In genomic region chr1:190728111-190728651, GRCm38 (mm10) we compare ENCODE assay signal across 12 mouse cellular contexts.
A peak's percentile ranks its signal among the peaks of the same experiment; 100 is the strongest.
DNase-seq lines count a peak whose midpoint lies in the region; ATAC-seq and TF ChIP-seq lines count a peak whose summit lies in the region.
"Had no signal": no experiment of that assay in that cellular context is flagged by ENCODE, and none has a peak within 500 bp of the region (broad histone marks: within the 10 kb centered on the region; RNA-seq: fewer than 3 reads in every experiment).

No protein-coding gene starts in this region.

- no peak for TF ChIP-seq CTCF in hindbrain, postnatal 0 days (IDR thresholded peaks at IDR 0.05; ENCODE audit: low read depth)

- H3K4me2 ChIP-seq in forebrain, embryonic 11.5 days (ENCODE audit: low read depth, low read length, severe bottlenecking) = peak overlapping the region; percentile 9; the same call in 1 of the 2 replicates
- H3K4me2 ChIP-seq in hindbrain, postnatal 0 days (ENCODE audit: low read depth, low read length) = no peak overlapping the region
- no peak overlapping the region for H3K4me2 ChIP-seq in midbrain, embryonic 14.5 days (ENCODE audit: low read length)

- DNase-seq in Muller cell, postnatal 12 days (ENCODE audit: inconsistent ontology term) = peak; percentile 82
- DNase-seq in forebrain, embryonic 11.5 days (ENCODE audit: low spot score) = no peak
- DNase-seq in hindbrain, postnatal 0 days (ENCODE audit: low spot score) = peak; percentile 52
- peak; percentile 65 for DNase-seq in midbrain, embryonic 14.5 days
- no peak for DNase-seq in limb, embryonic 10.5 days (ENCODE audit: low spot score)
- no peak for DNase-seq in heart, postnatal 10 days
- DNase-seq in embryo, embryonic 9.5 days (ENCODE audit: extremely low spot score) = no peak
- no peak for DNase-seq in spleen, postnatal 4 days (ENCODE audit: low spot score in 2 of 2)
- DNase-seq: gastrocnemius, postnatal 10 days; heart, postnatal 36 days; kidney, postnatal 25 days; liver had no signal

- peaks cover 20% of the 10 kb centered on the region; the same call in 1 of the 2 replicates for H3K4me1 ChIP-seq in forebrain, embryonic 11.5 days (replicated peaks; ENCODE audit: control insufficient read depth, insufficient read depth, low read length)
- H3K4me1 ChIP-seq in hindbrain, postnatal 0 days (ENCODE audit: insufficient read depth, low read length) = peaks cover 22% of the 10 kb centered on the region
- peaks cover 34% of the 10 kb centered on the region for H3K4me1 ChIP-seq in midbrain, embryonic 14.5 days (ENCODE audit: control insufficient read depth, insufficient read depth, low read length)
- 0 out of 2 replicates have a peak, but pooled peaks cover 3% of the 10 kb centered on the region for H3K4me1 ChIP-seq in limb, embryonic 10.5 days

- no peak overlapping the region for H3K9ac ChIP-seq in forebrain, embryonic 11.5 days (ENCODE audit: low read length)
- no peak overlapping the region for H3K9ac ChIP-seq in hindbrain, postnatal 0 days (replicated peaks; ENCODE audit: low read length)
- no peak overlapping the region for H3K9ac ChIP-seq in midbrain, embryonic 14.5 days (replicated peaks; ENCODE audit: low read length)

- intact Hi-C loops in heart, postnatal 10 days (cut with DNase I) = no loop called here

- no peaks in the 10 kb centered on the region for H3K36me3 ChIP-seq in forebrain, embryonic 11.5 days (ENCODE audit: control insufficient read depth, insufficient read depth, low read length)
- no peaks in the 10 kb centered on the region for H3K36me3 ChIP-seq in hindbrain, postnatal 0 days (ENCODE audit: insufficient read depth, low read length)
- H3K36me3 ChIP-seq in midbrain, embryonic 14.5 days (ENCODE audit: control insufficient read depth, insufficient read depth, low read length) = no peaks in the 10 kb centered on the region
- H3K36me3 ChIP-seq in limb, embryonic 10.5 days = no peaks in the 10 kb centered on the region

- ATAC-seq in forebrain, embryonic 11.5 days (replicated peaks; ENCODE audit: low FRiP score) = peak; percentile 71
- ATAC-seq in hindbrain, postnatal 0 days = peak; percentile 36
- ATAC-seq in midbrain, embryonic 14.5 days (ENCODE audit: low FRiP score, low TSS enrichment) = peak; percentile 38; the same call in 1 of the 2 replicates

- 28% methylated on average over 4 of the region's 4 CpGs for WGBS in forebrain, embryonic 11.5 days
- 36% methylated on average over 4 of the region's 4 CpGs for WGBS in hindbrain, postnatal 0 days
- WGBS in midbrain, embryonic 14.5 days = 37% methylated on average over 4 of the region's 4 CpGs
- WGBS in limb, embryonic 10.5 days = 81% methylated on average over 4 of the region's 4 CpGs

- H3K27me3 ChIP-seq in forebrain, embryonic 11.5 days (ENCODE audit: control insufficient read depth, insufficient read depth, low read length) = no peaks in the 10 kb centered on the region
- H3K27me3 ChIP-seq in hindbrain, postnatal 0 days (ENCODE audit: insufficient read depth, low read length) = no peaks in the 10 kb centered on the region
- H3K27me3 ChIP-seq in midbrain, embryonic 14.5 days (ENCODE audit: control insufficient read depth, insufficient read depth, low read length) = no peaks in the 10 kb centered on the region
- H3K27me3 ChIP-seq in limb, embryonic 10.5 days (ENCODE audit: low read depth, poor library complexity, severe bottlenecking) = no peaks in the 10 kb centered on the region

- peak overlapping the region; percentile 58 for H3K27ac ChIP-seq in forebrain, embryonic 11.5 days (ENCODE audit: low read depth, low read length)
- H3K27ac ChIP-seq in hindbrain, postnatal 0 days = peak overlapping the region; percentile 26; the same call in 1 of the 2 replicates
- H3K27ac ChIP-seq in midbrain, embryonic 14.5 days (replicated peaks; ENCODE audit: low read depth, low read length) = peak overlapping the region; percentile 10; the same call in 1 of the 2 replicates
- H3K27ac ChIP-seq in limb, embryonic 10.5 days = no peak overlapping the region

- no peaks in the 10 kb centered on the region for H3K9me3 ChIP-seq in forebrain, embryonic 11.5 days (ENCODE audit: control insufficient read depth, low read length)
- H3K9me3 ChIP-seq in hindbrain, postnatal 0 days (ENCODE audit: low read length) = no peaks in the 10 kb centered on the region
- no peaks in the 10 kb centered on the region for H3K9me3 ChIP-seq in midbrain, embryonic 14.5 days (ENCODE audit: control insufficient read depth, low read length)
- H3K9me3 ChIP-seq in limb, embryonic 10.5 days (replicated peaks) = no peaks in the 10 kb centered on the region

- no peak overlapping the region for H3K4me3 ChIP-seq in forebrain, embryonic 11.5 days (ENCODE audit: low read depth, low read length)
- no peak overlapping the region for H3K4me3 ChIP-seq in hindbrain, postnatal 0 days (ENCODE audit: low read length)
- no peak overlapping the region for H3K4me3 ChIP-seq in midbrain, embryonic 14.5 days (replicated peaks; ENCODE audit: low read depth, low read length)
- H3K4me3 ChIP-seq in limb, embryonic 10.5 days = no peak overlapping the region

Comparison
In these comparisons a context has a peak if more than half of its experiments do, and no peak if none do; other contexts are left out.
1. DNase-seq: peak in Muller cell, postnatal 12 days (single experiment), hindbrain, postnatal 0 days (single experiment) and midbrain, embryonic 14.5 days (single experiment); none in forebrain, embryonic 11.5 days (single experiment), limb, embryonic 10.5 days (single experiment), heart, postnatal 10 days (0 of 2), embryo, embryonic 9.5 days (single experiment) and spleen, postnatal 4 days (0 of 2).
2. Peak in every context shown above with its lines, with median percentiles within 50 percentile points of each other: ATAC-seq.